Mouse (Mus musculus): ENCODE results near the gene Fam76b.

- TF ChIP-seq CTCF (IDR thresholded peaks at IDR 0.05; ENCODE audit: low read depth) (no peak), EP300 (IDR thresholded peaks at IDR 0.05; ENCODE audit: low read depth) (no peak)
These were observed 597 bp upstream of the Fam76b start, which contains the start of gene Cep57 for GRCm38 (mm10) chr9:13826832-13827405.

Measured in liver, embryonic 14.5 days (tissue).